Mouse (Mus musculus): ENCODE results near the gene Lrrc31. TPM values are rescaled to one million over a fixed set of nuclear protein-coding genes. Genes with fewer than 3 reads are reported as not detected.
"Not testable (repeated sequence)": the region's sequence is repeated elsewhere in the genome, so short reads cannot be mapped to it uniquely, and the experiment has no call there.

Lrrc31 gene
- 8.6 and 8.8 TPM in 2 replicates for polyA plus RNA-seq (2012; rRNA removed)

DNA sequence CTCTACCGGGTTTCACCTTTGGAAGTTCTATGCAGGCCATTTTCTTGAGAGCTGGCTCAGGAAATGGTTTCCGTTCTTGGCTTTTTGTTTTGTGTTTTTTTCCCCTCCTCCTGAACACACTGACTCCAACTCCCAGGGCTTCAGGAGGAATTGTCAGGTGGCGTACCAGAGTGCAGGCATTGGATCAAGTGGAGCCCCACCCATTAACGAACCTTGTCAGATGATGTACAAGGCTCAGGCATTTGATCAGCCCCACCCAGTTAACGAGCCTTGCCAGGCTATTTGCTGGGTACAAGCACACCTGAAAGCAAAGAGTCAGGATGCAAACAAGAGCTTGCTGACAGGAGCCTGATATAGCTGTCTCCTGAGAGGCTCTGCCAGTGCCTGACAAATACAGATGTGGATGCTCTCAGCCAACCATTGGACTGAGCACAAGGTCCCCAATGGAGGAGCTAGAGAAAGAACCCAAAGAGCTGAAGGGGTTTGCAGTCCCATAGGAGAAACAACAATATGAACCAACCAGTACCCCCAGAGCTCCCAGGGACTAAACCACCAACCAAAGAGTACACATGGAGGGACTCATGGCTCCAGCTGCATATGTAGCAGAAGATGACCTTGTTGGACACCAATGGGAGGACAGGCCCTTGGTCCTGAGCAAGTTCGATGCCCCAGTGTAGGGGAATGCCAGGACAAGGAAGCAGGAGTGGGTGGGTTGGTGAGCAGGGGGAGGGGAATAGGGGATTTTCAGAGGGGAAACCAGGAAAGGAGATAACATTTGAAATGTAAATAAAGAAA lies at the start of gene Lrrc31:
Lrrc31 (minus strand) TSS at position 133 of the 795 bp plus-strand sequence.
- H3K36me3 ChIP-seq (ENCODE audit: control insufficient read depth, insufficient read depth, low read length); H3K27me3 ChIP-seq (replicated peaks; ENCODE audit: control insufficient read depth, insufficient read depth, low read length); H3K4me1 ChIP-seq (ENCODE audit: control insufficient read depth, insufficient read depth, low read length): not testable (repeated sequence)
- Histone ChIP-seq H3K4me3 (ENCODE audit: insufficient read depth, low read depth, low read length) (peak within 1 kb of the TSS; percentile 29), H3K27ac (ENCODE audit: insufficient read depth, low read depth, low read length) (peak within 1 kb of the TSS; percentile 58)
- DNase-seq, result peak; percentile 25
- 73% methylated on average over 6 of the region's 6 CpGs for WGBS

DNA sequence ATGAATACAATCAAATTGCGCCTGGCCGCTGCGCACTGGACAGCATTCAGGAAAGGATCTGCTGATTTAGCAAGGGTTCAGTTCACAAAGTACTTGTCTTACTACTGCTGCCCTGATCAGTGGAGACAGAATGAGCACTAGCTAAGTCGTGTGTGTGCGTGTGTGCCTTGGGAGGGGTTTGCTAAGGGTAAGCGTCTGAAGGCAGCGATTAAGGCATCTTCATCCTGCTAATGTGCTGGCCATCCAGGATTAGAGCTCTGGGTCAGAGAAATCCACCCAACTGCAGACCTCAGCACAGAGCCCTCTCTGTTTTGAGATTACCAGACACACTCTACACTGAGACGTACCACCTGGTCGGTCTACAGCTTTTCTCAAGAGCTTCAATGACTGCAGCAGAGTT lies 48.7 kb upstream of the Lrrc31 start:
- H3K27me3 ChIP-seq (replicated peaks; ENCODE audit: control insufficient read depth, insufficient read depth, low read length), result no peaks in the 10 kb centered on the region
- no peak overlapping the region for H3K27ac ChIP-seq (ENCODE audit: insufficient read depth, low read depth, low read length)
- H3K36me3 ChIP-seq (ENCODE audit: control insufficient read depth, insufficient read depth, low read length), result no peaks in the 10 kb centered on the region
- WGBS, result 91% methylated on average over 9 of the region's 9 CpGs
- no peak for DNase-seq
- H3K4me3 ChIP-seq (ENCODE audit: insufficient read depth, low read depth, low read length), result no peak overlapping the region
- TF ChIP-seq CTCF (conservative IDR thresholded peaks at IDR 0.05; ENCODE audit: insufficient read depth, insufficient read length, low read depth, low read length) (no peak), POLR2A (IDR thresholded peaks at IDR 0.05; ENCODE audit: low read depth, low read length) (no peak)
- no peaks in the 10 kb centered on the region for H3K4me1 ChIP-seq (ENCODE audit: control insufficient read depth, insufficient read depth, low read length)

DNA sequence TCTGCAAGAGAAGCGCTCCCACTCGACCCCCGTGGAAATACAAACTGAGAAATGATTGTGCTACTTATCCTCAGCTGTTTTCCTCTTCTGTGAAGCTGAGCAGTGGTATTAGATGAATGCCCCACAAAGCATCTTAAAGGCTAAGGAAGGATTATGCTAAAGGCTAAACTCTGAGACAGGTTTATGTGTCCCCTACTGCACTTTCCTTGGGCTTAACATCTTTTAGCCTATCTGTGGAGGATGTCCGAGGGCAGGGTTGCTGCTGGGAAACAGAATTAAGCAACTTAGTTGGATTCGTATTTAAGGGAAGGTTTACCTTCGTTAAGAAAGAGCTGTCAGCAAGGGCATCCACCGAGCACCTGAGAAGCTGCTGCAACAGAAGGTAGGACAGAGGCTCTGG lies 46.4 kb upstream of the Lrrc31 start, which contains the start of gene Samd7:
Samd7 (plus strand) TSS at position 288 of the 400 bp plus-strand sequence.
- WGBS, result 89% methylated on average over 7 of the region's 7 CpGs
- Histone ChIP-seq H3K27me3 (replicated peaks; ENCODE audit: control insufficient read depth, insufficient read depth, low read length) (no peaks in the 10 kb centered on the region), H3K36me3 (ENCODE audit: control insufficient read depth, insufficient read depth, low read length) (no peaks in the 10 kb centered on the region), H3K4me3 (ENCODE audit: insufficient read depth, low read depth, low read length) (no peak within 1 kb of the TSS), H3K4me1 (ENCODE audit: control insufficient read depth, insufficient read depth, low read length) (peaks cover 5% of the 10 kb centered on the region; the same call in 1 of the 2 replicates), H3K27ac (ENCODE audit: insufficient read depth, low read depth, low read length) (no peak within 1 kb of the TSS)
- no peak for DNase-seq
- TF ChIP-seq CTCF (conservative IDR thresholded peaks at IDR 0.05; ENCODE audit: insufficient read depth, insufficient read length, low read depth, low read length) (no peak), POLR2A (IDR thresholded peaks at IDR 0.05; ENCODE audit: low read depth, low read length) (no peak)

DNA sequence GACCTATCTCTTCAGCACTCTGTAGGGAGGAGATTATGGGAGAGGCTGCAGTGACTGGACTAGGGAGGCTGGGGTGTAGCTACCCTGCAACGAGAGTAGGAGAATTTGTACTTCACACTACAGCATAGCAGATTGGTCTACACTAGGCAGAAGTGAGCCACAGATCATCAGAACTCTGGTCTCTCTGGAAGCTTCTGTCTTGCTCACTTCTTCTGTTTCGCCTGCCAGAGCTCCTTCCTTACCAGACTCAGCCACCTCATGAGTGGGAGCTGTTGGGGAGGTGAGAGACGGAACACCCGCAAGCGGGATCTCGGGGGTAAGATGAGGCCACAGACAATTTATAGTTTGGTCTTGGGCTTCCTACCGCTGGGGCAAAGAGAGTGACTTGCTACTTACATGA lies 43.2 kb upstream of the Lrrc31 start:
- Histone ChIP-seq H3K4me1 (ENCODE audit: control insufficient read depth, insufficient read depth, low read length) (peaks cover 8% of the 10 kb centered on the region; the same call in 1 of the 2 replicates), H3K27ac (ENCODE audit: insufficient read depth, low read depth, low read length) (no peak overlapping the region), H3K27me3 (replicated peaks; ENCODE audit: control insufficient read depth, insufficient read depth, low read length) (no peaks in the 10 kb centered on the region), H3K4me3 (ENCODE audit: insufficient read depth, low read depth, low read length) (no peak overlapping the region), H3K36me3 (ENCODE audit: control insufficient read depth, insufficient read depth, low read length) (no peaks in the 10 kb centered on the region)
- WGBS, result 87% methylated on average over 7 of the region's 7 CpGs
- TF ChIP-seq CTCF (conservative IDR thresholded peaks at IDR 0.05; ENCODE audit: insufficient read depth, insufficient read length, low read depth, low read length) (no peak), POLR2A (IDR thresholded peaks at IDR 0.05; ENCODE audit: low read depth, low read length) (no peak)
- DNase-seq, result no peak

DNA sequence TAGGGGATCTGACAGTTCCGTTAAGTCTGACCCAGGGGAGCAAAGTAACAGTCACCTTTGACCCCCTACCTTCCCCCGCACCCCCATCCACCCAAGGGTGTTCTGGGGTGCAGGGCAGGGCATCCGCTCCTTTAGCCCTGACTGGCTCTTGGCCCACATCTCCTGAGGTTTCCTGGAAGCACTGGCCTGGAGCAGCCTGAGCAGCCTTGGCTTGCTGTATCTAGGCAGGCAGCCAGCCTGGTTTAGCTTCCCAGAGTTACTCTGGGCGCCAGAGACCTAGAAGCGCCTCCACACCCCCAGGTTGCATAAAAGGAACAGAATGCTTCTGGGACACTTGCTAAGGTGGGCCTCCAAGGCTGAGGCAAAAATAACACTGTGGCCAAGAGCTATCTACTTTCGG lies 41.7 kb upstream of the Lrrc31 start:
- TF ChIP-seq CTCF (conservative IDR thresholded peaks at IDR 0.05; ENCODE audit: insufficient read depth, insufficient read length, low read depth, low read length), result no peak
- no peak for TF ChIP-seq POLR2A (IDR thresholded peaks at IDR 0.05; ENCODE audit: low read depth, low read length)
- WGBS, result 34% methylated on average over 6 of the region's 6 CpGs
- Histone ChIP-seq H3K27me3 (replicated peaks; ENCODE audit: control insufficient read depth, insufficient read depth, low read length) (no peaks in the 10 kb centered on the region), H3K4me1 (ENCODE audit: control insufficient read depth, insufficient read depth, low read length) (peaks cover 8% of the 10 kb centered on the region; the same call in 1 of the 2 replicates), H3K4me3 (ENCODE audit: insufficient read depth, low read depth, low read length) (no peak overlapping the region), H3K27ac (ENCODE audit: insufficient read depth, low read depth, low read length) (0 out of 2 replicates have a peak overlapping the region, but pooled peaks have one; percentile 49), H3K36me3 (ENCODE audit: control insufficient read depth, insufficient read depth, low read length) (no peaks in the 10 kb centered on the region)
- peak; percentile 91 for DNase-seq

DNA sequence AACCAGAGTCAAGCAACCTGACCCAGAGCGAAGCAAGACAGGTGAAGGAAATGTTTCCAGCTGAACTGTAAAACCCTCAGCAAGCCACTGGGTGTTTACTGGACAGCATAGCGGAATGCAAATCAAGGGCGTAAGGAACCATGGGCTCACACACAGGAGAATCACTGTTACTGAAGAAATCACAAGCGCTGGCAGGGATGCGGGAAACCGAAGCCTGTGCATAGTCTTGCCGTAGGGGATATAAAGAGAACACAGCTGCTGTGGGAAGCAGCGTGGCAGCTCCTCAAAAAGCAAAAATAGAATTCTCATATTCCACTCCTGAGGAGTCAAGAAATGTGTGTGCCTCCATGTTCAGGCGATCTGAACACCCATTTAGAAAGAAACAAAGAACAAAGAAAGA lies 37.2 kb upstream of the Lrrc31 start:
- Histone ChIP-seq H3K27ac (ENCODE audit: insufficient read depth, low read depth, low read length) (no peak overlapping the region), H3K36me3 (ENCODE audit: control insufficient read depth, insufficient read depth, low read length) (no peaks in the 10 kb centered on the region), H3K4me1 (ENCODE audit: control insufficient read depth, insufficient read depth, low read length) (peaks cover 8% of the 10 kb centered on the region; the same call in 1 of the 2 replicates), H3K27me3 (replicated peaks; ENCODE audit: control insufficient read depth, insufficient read depth, low read length) (no peaks in the 10 kb centered on the region), H3K4me3 (ENCODE audit: insufficient read depth, low read depth, low read length) (no peak overlapping the region)
- 78% methylated on average over 9 of the region's 9 CpGs for WGBS
- DNase-seq, result no peak
- TF ChIP-seq CTCF (conservative IDR thresholded peaks at IDR 0.05; ENCODE audit: insufficient read depth, insufficient read length, low read depth, low read length) (no peak), POLR2A (IDR thresholded peaks at IDR 0.05; ENCODE audit: low read depth, low read length) (no peak)

DNA sequence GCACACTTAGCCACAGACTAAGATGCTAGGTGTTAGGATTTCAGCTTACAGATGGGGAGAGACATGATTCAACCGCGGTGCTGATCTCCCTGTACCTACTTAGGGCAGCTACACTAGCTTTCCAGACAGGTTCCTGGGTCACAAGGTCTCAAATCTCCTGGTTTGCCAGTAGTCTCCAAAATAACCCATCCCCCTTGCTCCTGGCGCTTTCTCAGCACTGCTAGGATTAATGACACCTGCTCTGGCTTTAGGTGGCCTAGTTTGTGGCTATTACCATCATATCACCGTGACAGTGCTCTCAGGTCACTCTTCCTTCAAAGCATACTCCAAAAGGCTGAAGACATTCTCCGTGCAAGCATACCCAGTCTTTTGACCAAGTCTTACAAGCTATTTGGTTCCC lies 29.4 kb upstream of the Lrrc31 start:
- Histone ChIP-seq H3K27ac (ENCODE audit: insufficient read depth, low read depth, low read length) (no peak overlapping the region), H3K4me1 (ENCODE audit: control insufficient read depth, insufficient read depth, low read length) (no peaks in the 10 kb centered on the region), H3K27me3 (replicated peaks; ENCODE audit: control insufficient read depth, insufficient read depth, low read length) (no peaks in the 10 kb centered on the region), H3K36me3 (ENCODE audit: control insufficient read depth, insufficient read depth, low read length) (no peaks in the 10 kb centered on the region), H3K4me3 (ENCODE audit: insufficient read depth, low read depth, low read length) (no peak overlapping the region)
- TF ChIP-seq CTCF (conservative IDR thresholded peaks at IDR 0.05; ENCODE audit: insufficient read depth, insufficient read length, low read depth, low read length) (no peak), POLR2A (IDR thresholded peaks at IDR 0.05; ENCODE audit: low read depth, low read length) (no peak)
- no peak for DNase-seq
- 87% methylated on average over 5 of the region's 5 CpGs for WGBS

Data from kidney, adult 2 months (tissue).